Mouse (Mus musculus): ENCODE measurements around the gene Irs3.

The Irs3 gene

DNA sequence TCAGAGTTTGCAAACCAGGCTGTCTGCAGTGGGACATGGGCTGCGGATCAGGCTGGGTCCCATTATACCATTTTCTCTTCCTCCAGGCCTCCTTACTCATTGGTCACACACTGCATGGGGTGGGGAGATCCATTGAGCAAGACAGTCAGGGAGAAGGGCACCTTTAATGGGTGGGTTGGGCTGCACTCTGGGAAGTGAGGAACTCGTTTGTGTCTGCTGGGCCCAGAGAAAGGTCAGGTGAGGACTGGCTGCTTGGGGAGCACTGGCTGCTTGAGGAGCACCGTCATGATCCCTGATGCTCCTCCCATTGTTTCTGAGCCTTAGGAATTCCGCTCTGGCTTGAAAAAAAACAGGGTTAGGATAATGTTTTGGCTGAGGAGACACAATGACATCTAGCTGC, 2.6 kb downstream of the Irs3 start:
- TF ChIP-seq GATA4 (IDR thresholded peaks at IDR 0.05; ENCODE audit: insufficient replicate concordance, low read length): no peak

DNA sequence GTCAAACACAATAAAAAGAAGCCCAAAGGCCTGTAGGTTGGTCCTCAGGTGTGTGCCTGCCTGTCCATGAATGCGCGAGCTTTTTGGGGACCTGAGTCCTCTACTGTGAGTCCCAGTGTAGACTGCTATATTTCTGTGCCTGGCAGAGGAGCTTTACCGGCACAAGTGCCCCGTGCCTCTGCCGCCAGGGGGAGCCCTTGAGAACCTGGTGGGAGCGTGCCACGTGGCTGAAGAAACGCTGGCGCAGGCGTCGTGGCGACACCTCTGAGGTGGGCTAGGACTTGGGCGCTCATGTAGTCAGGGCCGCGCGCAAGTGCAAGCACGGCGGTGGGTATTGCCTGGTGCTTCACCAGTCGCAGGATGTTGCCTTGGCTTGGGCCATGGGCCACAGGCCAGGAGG, 4.5 kb downstream of the Irs3 start, which contains the start of gene Sap25:
Sap25 (plus strand) TSS at position 281 of the 400 bp plus-strand sequence.
- TF ChIP-seq GATA4 (IDR thresholded peaks at IDR 0.05; ENCODE audit: insufficient replicate concordance, low read length): no peak

DNA sequence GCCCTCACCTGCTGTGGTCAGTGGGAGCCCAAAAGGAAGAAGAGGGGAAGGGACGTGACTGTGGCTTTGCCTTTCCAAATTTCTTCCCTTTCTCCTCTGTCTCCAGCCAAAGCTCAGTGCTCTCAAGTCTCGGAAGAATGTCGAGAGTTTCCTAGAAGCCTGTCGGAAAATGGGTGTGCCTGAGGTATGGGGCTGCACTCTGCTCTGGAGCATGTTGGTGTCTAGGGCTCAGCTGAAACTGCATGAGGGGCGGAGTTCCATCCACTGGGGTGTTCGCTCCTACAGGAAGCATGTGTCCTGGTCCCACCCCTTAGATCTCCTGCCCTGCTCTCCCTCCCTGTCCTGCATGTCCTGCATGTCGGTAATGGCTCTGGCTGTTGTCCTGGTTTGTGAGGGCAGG, 6.0 kb downstream of the Irs3 start:
- TF ChIP-seq GATA4 (IDR thresholded peaks at IDR 0.05; ENCODE audit: insufficient replicate concordance, low read length): no peak

DNA sequence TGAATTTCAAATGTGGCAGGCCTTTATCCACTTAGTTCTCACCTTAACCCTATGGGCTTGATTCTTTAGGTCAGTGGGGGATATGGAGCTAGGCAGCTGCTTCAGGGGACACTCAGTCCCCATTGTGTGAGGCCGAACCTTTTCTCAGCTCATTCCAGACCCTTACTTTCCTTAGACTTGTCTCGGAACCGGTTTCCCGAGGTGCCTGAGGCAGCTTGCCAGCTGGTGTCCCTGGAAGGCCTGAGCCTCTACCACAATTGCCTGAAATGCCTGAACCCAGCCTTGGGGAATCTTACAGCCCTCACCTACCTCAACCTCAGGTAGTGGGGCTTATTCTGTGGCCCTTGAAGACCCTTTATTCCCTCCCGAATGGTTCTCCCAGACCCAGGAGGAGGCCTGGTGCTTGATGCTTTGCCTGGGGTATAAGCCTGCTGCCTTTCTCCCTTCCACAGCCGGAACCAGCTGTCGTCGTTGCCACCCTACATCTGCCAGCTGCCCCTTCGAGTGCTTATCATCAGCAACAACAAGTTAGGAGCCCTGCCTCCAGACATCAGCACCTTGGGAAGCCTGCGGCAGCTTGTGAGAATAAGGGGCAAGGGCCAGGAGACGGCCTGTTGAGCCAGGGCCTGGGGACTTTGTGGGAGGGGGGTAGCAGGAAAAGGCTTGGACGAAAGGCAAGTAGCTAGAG, 12.0 kb downstream of the Irs3 start:
- no peak for TF ChIP-seq GATA4 (IDR thresholded peaks at IDR 0.05; ENCODE audit: insufficient replicate concordance, low read length)

DNA sequence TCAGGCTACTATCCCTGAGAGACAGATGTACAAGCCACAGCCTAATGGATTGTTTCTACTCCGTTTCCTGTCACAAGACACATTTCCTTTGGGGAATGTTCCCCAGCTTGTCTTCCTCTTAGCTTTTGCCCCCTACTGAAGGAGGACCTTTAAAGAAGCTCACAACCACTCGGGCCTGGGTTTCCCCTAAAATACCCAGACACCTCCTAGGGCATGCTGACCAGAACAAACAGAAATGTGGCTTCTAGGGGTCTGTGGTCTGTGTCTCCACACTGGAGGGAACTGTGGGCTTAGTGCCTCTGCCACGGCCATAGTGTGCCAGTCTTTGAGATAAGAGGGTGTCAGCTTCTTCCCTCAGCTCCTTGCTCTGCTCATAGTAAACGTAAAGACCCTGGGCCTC, 13.9 kb downstream of the Irs3 start:
- no peak for TF ChIP-seq GATA4 (IDR thresholded peaks at IDR 0.05; ENCODE audit: insufficient replicate concordance, low read length)

DNA sequence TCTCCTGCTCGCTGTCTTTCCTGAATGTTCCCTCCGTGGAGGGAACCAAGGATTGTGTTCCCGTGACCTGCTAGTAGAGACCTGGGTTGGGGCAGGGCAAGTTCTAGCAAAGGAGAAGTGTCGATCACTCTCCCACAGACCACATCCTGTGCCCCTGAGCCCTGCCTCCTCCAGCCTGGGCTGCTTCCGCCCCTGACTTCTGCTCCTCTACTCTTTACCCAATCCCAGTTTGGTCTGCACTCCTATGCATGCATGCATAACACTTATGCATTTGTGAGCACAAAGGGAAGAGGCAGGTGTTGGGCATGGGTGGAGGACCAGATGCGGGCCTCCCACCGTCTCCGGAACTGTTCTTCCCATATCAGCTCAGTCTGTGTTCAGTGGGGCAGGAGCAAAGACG, 14.3 kb downstream of the Irs3 start:
- TF ChIP-seq GATA4 (IDR thresholded peaks at IDR 0.05; ENCODE audit: insufficient replicate concordance, low read length): no peak

DNA sequence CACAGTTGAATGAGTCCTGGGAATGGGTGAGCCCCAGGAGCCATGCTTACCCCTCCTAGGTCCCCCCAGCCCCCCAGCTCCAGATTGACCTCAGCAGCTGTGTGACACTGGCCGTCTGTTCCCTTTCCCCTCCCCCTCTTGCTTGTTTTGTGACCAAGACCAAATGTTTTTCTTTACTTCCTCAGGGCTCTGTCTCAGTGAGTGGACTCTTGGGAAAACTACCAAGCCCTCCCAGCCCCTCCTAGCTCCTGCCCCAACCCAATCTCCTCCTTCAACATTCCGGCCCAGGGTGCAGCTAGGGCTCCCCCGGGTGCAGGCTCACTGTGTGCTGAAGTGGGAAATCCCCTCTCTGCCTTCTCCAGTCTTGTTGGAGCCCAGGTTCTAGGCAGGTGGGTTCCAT, 14.9 kb downstream of the Irs3 start:
- no peak for TF ChIP-seq GATA4 (IDR thresholded peaks at IDR 0.05; ENCODE audit: insufficient replicate concordance, low read length)

DNA sequence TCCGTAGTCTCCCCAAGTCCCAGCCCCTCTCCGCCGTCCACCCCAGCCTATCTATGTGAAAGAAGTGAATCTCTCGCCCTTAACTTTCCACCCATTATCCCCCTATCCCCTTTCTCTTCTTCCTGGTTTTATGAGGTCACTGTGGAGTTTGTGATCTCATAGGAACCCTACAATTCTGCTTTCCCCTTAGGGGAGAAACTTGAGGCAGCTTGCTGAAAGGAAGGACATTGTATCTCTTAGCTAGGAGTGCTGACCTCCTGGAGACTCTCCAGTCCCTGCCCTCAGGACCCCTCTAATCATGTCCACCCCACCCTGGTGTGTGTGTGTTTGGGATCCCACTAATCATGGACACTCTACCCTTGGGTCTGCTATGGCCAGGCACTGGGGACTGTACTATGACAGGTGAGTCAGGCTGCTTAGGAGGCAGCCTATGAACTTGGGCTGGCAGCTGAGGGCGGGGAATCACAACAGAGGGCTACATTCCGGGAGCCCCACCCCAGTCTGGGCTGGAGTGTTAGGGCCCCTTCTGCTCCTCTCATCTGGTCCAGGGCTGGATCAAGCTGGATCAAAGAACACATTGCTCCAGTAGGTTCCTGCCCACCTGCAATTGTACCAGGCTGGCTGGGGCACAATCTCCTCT, 15.5 kb downstream of the Irs3 start:
- no peak for TF ChIP-seq GATA4 (IDR thresholded peaks at IDR 0.05; ENCODE audit: insufficient replicate concordance, low read length)

DNA sequence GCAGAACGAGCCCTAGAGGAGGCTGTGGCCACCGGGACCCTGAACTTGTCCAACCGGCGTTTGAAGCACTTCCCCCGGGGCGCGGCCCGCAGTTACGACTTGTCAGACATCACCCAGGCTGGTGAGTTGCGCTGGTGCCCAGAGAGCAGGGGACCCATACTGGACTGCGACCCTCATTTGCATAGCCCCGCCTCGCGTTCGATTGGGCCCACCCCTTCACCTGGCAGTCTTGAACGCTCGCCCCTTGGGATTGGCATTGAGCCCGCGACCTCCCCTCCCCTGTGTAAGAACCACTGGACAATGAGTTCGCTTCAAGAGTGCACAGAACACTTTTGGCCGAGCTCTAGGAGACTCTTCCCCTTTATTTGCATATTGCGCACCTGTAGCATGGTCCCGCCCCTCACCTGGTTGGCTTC, 16.2 kb downstream of the Irs3 start:
- no peak for TF ChIP-seq GATA4 (IDR thresholded peaks at IDR 0.05; ENCODE audit: insufficient replicate concordance, low read length)

DNA sequence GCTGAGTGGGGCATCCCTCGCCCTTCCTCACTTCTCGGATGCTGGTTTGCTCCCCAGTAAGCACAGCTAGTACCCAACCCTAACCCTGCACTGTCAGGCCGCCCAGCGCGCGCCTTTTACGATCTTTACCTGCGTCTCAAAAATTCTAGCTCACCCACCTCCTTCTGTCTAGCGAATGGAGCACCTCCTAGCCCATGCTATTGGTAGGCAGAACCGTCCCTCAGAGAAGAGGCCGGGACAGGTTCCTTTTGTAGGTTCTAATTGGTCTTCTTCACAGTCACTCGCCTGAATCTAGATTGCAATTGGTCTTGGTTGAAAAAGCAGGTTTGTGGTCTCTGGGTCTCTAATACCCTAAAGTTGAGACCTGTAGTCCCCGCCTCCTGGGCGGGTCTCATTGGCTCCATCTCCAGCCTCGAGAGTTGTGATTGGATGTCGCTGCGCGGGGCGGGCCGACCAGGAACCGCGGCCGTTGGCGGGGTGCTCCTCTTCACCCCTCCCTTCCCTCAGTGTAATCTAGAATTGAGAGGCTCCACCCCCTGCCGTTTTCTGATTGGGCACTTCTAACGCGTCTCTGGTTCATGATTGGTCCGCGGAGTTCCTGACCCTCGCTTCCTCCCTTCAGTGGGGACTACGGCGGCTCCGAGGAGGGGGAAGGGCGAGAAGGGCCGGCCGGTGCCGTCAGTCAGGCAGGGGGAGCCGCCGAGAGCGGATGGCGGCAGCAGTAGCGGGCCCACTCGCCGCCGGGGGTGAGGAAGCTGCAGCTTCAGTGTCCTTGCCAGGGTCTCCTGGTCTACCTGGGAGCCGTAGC, 16.8 kb downstream of the Irs3 start, which contains the start of the genes Fbxo24, Lrch4 and Gm20605:
Fbxo24 (minus strand) TSS at position 505 of the 808 bp plus-strand sequence.
Lrch4 (plus strand) TSS at position 624 of the 808 bp plus-strand sequence.
Gm20605 (plus strand) TSS at position 678 of the 808 bp plus-strand sequence.
- TF ChIP-seq GATA4 (IDR thresholded peaks at IDR 0.05; ENCODE audit: insufficient replicate concordance, low read length): peak; percentile 95; the same call in 1 of the 2 replicates

DNA sequence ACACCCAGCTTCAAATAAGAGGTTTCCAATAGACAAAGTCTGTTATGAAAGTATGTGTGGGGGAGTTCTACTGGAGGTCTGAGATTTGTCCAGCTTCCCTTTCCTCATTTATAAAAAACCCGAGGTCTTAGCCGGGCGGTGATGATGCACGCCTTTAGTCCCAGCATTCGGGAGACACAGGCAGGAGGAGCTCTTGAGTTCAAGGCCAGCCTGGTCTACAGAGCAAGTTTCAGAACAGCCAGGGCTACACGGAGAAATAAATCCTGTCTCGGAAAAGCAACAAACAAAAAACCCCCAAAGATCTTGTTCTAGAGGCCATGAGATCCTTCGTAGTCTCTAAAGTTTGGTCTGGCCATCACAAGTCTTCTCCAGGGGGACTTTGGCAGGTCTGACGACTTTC, 17.5 kb downstream of the Irs3 start:
- no peak for TF ChIP-seq GATA4 (IDR thresholded peaks at IDR 0.05; ENCODE audit: insufficient replicate concordance, low read length)

DNA sequence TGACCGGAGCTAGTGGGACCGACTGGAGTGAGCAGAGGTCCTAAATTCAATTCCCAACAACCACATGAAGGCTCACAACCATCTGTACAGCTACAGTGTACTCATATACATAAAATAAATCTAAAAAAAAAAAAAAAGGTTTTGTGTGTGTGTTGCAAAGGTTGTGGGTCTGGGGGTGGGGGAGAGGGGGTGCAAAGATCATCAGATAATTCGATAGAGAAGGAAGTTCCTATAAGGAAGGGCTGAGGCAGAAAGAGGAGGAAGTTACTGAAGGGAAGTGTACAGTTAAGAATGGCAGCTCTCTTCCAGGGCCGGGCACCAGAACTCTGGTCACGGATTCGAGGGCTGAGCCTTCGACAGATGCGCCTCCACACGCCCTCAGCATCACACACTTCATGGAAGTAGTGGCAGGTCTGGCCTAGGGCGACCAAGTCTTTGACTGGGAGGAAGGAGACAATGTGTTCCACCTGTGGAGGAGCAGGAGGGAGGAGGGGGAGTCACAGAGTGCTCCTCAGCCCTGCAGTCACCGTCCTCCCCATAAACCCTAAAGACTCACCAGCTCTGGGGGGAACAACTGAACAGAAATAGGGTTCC, 21.5 kb downstream of the Irs3 start:
- no peak for TF ChIP-seq GATA4 (IDR thresholded peaks at IDR 0.05; ENCODE audit: insufficient replicate concordance, low read length)

DNA sequence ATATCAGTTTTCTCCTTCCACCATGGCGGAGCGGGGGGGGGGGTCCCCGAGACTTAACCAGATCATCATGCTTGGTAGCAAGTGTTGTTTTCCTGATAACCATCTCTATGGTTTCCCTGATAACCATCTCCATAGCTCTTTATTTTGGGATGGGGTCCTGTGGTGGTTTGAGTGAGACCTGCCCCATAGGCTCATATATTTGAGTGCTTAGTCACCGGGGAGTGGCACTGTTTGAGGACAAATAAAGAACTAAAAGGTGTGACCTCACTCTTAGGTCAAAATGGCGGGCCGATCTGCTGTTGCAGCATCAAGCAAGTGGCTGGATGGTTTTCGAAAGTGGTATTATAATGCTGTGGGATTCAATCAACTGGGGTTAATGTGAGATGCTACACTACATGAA, 30.2 kb downstream of the Irs3 start:
- no peak for TF ChIP-seq GATA4 (IDR thresholded peaks at IDR 0.05; ENCODE audit: insufficient replicate concordance, low read length)

DNA sequence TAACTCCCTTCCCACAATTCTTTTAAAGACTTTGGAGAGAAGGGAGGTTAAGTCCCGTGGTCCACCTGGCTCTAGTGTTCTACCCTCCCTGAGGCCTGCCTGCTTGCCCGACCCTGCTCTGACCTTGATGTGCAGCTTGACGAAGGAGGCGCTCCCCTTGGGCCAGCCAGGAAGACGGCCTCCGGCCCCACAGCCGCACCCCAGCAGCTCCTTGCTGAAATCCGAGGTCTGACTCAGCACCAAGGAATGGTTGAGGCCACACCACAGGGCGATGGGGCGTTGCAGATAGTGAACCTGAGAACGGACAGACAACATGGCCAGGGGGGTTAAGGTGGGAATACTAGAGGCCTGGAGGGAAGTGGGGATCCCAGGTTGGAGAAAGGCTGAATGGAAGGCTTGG, 32.0 kb downstream of the Irs3 start, which contains the start of gene Pcolce:
Pcolce (minus strand) TSS at position 235 of the 400 bp plus-strand sequence.
- no peak for TF ChIP-seq GATA4 (IDR thresholded peaks at IDR 0.05; ENCODE audit: insufficient replicate concordance, low read length)

DNA sequence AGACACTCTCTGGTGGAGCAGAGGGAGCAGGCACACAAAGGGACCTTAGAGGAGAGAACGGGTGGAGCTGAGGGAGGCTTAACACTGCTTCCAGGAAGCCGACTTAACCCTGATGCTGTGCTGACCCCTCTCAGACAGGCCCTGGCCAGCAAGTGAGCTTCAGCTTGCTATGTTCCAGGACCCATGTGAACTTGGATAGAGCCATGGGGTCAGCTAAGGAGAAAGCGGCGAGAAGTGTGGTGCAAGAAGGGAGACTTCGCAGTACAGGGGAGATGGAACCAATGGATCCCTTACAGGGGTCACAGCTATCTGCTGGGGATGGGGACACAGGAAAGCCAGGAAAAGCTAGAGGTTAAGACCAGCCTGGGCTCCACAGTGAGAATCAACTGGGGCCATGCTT, 32.4 kb downstream of the Irs3 start:
- TF ChIP-seq GATA4 (IDR thresholded peaks at IDR 0.05; ENCODE audit: insufficient replicate concordance, low read length): no peak

All from liver, adult (tissue).